Mouse (Mus musculus) frontal cortex, postnatal 36 days (tissue): Measurements from ENCODE around the gene Krt83.
"Not testable (repeated sequence)": the region's sequence is repeated elsewhere in the genome, so short reads cannot be mapped to it uniquely, and the experiment has no call there.

Experiments
- DNase-seq, 2 experiments: peaks; one replicate each; pipeline ENCODE4 v3.0.0; 2022; ENCODE audit warnings: low spot score in 2 of 2

Krt83 gene

DNA sequence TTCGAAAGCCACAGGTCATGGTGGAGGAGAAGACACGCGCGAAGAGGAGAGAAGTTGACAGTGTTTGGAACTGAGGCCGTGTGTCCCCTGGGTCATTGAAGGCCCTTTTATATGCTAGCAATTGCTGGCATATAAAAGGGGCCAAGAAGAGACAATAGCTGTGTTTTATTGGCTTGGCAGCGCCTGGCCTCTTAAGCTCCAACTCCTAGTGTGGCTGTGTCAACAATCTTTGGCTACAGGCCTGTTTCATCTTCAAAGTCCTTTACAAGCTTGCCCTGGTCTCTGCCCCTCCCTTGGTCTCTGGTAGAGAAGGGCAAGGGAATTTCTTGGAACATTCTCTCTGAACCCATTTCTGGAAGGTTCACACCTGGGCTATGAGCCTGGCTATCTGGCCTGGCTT lies at the start of gene Krt83:
Gene Krt83, minus strand, starts transcription at position 82 of the 400 bp plus-strand sequence.
- no peak for DNase-seq

DNA sequence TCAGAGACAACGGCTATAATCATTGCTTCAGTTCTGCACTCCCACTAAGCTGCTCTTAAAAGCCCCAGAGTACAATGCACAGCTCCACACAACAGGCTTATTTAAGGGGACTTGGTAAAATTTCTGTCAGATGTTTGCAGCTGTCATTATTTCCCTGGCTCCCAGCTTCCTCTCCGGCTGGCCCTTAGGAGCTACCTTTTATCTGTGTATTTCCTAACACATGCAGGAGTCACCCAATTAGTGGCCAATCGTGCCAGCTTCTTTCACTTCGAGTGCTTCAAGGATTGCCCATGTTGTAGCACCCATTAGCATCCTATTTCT lies 47.2 kb upstream of the Krt83 start:
- no peak for DNase-seq

DNA sequence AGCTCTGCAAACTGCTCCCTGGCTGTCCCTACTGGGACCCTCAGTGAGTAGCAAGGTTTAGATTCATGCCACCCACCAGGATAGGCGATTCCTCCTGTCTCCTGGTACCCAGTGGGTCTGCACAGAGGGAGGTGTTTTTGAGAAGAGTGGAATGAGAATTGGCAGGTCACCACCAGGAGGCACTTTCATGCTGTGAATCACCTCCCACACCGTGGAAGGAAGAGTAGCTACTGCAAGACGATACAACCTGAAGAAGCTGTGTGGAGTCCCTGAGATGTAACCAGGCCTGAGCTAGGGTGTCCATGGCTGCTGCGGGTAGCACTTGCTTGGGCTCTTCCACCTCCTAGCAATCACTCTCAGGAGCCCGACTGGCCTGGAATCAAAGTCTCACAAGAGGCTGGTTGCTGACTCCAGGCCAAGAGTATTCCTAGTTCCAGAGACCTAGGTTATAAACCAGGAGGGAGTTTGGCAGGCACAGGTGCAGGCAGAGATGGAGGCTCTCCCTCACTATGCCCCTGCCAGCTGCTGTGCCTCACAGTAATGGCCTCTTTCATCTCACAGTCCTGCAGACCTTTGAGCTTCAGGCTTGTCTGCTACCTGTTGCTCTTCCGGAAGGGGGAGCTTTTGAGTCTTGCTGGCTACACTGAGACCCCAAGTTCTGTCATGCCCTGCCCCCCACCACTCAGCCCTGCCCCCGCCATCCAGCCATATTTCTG lies 46.7 kb upstream of the Krt83 start:
- DNase-seq, result no peak

DNA sequence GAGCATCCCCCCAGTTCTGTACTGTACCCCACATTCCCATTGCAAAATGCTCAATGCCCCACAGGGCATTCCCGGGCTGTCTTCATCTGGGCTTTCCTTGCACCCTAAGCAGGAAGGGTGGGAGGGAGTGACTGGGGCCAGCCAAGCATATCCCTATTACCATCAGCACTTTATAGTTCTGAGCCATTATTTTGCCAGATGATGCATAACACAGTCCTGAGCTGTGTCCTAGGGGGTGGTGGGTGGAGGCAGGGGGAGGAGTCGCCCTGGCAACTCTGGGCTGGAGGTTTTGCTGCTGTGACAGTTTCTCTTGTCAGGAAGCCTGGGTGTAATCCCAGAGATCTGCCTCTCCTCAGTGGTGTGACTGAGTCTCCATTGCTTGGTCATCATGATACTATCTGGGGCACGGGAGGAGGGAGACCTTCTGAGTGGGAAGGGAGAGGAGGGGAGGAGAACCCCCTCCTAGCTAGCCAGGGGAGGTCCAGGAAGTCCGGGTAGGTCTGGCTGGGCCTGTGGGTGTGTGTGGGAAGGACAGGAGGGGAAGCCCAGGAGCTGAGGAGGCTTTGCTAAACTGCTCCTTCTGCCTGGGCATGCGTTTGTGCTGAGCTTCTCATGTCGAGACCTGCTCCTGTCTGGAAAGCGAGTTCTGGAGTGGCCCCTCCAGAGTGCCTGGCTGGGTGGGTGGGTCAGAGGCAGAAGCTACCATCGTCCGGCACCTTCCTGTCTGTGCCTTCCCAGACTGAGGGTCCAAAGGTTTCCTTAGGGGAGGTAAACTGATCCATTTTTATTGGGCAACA lies 44.9 kb upstream of the Krt83 start:
- peak; percentile 12 to 26 for DNase-seq

DNA sequence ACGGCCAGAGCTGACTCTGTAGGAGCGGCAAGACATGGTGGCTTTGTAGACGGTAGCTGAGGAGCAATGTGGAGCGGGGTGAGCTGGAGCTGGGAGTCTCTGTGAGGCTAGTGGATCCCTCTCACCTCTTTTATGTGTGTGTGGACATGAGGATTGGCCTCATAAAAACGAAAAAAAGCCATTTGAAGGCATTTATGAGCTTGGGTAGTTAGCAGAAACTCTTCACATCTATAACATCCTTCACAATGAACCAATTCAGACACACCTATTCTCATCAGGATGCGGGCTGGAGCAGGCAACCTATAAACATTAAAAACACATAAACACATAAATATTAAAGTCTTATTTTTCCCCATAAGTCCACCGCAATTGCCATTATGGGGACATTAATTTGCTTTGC lies 41.4 kb upstream of the Krt83 start, which contains the start of gene Krt84:
Gene Krt84, minus strand, starts transcription at position 101 of the 400 bp plus-strand sequence.
- DNase-seq, result no peak

DNA sequence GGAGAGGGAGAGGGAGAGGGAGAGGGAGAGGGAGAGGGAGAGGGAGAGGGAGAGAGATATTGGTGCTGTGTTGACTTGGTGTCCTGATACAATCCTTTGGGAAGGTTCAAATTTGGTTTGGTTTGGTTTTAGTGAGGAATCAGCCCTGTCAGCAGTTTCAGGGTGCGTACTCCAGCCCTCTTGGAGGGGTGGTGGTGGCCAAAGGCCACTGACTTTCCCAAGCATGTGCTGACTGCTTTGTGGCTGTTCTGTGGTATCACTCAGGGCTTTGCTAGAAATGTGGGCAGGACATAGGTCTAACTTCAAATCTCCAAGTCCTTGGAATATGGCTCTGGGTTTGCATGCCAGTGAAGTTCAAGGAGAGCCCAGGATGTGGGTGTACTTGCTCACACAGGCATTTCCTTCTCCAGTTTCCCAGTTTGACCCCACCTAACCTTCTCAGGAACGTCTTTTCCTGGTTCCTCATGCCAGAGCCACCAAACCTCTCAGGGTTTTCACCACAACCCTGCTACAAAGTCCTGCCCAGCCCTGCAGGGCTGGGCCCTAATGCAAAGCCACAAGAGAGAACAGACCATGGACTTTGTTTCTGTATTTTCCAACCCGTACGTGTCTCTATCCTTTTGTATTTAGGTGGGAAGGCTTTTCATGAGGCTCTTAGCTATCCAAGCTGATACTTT lies 31.4 kb upstream of the Krt83 start:
- DNase-seq, result no peak

DNA sequence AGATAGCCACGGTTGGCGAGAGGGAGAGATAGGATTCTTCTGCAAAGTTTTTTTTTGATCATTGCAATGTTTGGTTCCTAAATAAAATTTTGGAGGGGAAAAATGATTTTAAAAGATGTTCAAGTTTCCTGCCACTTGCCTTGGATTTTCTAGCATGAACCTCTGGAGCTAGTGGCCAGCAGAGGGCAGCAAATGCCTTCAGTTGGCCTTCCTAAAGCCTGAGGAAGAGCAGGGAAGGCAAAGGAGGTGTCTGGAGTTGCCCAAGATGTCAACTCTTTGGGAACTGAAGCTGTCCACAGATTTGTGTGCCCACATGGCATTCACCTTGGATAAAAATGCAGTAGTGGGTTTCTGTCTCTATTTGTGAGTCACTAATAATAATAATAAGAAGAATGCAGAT lies 28.5 kb upstream of the Krt83 start:
- DNase-seq, result peak; percentile 76 to 87

DNA sequence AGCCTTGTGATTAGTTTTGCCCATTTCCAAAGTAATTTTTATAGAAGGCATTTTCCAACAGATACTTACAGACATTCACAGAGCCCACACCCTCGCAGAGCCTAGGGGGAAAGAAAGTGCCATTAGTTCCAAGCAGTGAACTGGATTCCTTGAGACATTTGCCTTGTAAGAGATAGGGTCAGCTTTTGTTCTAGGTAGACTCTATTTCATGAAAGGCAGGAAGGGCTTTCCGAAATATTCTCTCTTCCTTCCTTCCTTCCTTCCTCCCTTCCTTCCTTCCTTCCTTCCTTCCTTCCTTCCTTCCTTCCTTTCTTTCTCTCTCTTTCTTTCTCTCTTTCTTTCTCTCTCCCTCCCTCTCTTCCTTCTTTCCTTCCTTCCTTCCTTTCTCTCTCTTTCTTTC lies 25.8 kb upstream of the Krt83 start, which contains the start of gene Gm49425:
Gene Gm49425, minus strand, starts transcription at position 101 of the 400 bp plus-strand sequence.
- DNase-seq, result not testable (repeated sequence)

DNA sequence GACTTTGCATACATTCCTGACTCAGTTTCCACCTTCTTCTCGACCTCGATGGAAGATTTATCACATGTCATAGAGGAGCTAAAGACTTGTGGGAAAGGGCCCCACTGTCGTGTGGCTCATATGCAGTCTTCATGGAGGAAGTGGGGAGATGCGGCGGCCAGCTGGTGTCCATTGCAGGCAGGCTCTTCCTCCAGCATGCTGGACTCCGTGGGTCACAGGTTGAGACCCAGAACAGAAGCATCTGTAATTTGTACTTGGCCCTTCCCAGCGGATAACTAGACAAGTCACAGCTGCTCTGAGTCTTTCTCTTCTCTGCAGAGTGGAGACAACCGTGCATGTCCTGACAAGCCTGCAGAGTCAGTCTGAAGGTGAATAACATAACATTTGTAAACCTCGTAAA lies 16.9 kb upstream of the Krt83 start:
- no peak for DNase-seq

DNA sequence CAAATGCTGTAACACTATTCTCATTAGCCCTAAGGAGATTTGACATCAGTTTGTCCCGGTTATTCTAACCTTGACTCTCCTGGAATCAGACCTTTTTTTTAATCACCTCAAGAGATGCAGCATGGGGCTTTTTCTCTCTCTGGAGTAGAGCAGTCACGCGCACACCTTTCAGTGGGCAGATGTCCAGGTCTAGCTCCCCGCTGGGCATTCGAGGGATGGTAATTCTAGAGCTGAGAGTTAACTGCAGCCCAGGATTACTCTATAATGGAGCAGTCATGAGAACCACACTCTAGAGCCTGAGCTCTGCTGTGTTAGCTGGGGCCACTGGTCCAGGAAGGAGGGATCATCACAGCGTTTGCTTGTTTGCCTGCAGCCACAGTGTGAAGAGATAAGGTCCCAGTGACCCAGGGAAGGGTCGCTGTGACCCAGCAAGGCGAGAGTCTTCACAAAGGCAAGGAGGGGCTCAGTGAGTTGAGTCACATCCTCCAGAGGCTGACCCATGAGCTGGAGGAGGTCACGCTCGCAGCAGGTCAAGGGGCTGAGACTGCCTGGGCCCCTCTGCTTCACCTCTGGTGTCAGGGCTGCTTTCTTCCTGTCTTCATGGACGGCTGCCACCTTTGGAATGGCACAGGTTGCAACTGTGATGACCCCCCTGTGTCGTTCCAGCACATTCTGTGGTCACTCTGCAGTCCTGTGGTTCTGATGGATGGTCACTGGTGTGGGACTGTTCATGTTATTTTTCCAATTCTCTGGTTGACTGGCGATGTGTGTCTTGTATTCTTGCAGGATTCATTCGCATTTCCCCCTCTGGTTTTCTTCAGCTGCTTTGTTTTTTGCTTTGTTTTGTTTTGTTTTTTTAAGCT lies 15.8 kb upstream of the Krt83 start:
- no peak for DNase-seq

DNA sequence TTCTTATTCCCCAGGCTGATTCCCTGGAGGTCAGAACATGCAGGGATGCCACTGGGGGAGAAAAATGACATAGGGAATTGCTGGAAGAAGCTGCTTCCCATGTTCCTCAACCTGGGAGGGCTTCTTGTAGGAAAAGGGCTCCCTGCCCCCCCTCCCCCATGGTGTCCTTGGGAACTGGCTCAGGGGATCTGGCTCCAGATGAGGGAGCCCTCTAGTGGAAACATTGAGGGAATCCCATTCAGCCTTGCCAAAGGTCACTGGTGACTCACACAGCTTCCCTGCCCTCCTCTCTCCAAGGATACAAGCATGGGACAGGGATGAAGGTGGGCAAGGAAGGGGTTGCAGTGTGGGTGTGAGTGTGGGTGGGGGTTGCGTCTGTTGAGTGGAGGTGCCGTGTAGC lies 5.9 kb upstream of the Krt83 start:
- DNase-seq, result peak in 1 of 2 experiments; percentile 11

DNA sequence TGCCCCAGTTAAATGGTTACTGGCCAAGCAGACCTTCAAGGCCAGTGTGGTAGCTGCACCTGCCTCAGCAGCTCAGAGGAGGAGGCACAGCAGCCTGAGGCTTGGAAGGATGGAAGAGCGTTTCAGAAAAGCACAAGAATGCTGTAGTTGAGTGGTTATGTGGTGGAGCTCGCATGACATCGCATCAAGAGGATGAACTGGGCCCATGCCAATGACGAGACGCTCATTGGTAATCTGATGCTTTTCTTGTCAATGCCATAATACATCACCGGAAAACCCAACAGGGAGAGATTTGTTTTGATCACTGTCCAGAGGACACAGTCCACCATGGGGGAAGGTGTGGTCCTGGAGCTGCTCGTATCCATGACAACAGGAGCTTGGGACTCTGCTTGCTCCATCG lies 4.0 kb upstream of the Krt83 start:
- no peak for DNase-seq

DNA sequence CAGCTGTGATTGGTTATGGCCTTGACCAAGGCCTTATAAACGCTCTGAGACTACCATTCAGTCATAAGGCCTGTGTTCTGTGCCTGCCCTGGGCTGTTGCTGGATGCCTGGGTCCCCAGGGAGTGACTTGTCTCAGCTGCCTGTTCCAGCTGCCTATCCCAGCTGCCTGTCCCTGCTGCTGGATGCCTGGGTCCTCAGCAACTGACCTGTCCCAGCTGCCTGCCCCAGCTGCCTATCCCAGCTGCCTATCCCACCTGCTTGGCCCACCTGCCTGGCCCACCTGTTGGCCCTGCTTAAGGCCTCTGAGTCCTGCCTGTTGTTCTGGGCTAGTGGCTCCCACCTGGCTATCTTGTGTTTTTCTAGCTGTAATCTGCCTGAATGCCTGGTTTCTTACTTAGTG lies 2.9 kb upstream of the Krt83 start:
- no peak for DNase-seq

DNA sequence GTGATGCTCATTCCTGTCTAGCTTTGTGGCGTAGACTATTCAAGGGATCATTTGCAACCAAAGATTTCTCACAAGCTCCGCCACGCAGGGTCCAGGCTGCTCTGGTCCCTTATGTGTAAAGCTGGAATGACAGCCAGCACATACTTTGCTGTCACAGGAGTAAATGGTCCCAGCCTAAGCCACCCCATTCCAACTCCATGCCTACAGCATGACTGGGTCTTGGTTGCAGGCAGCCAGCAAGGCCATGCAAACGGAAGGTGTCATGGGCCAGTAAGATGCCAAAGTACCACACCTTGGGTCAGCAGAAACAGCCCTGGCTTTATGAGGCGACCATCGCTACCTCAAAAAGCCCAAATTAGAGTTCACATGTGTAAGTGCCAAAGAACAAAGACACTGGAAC lies 2.4 kb upstream of the Krt83 start:
- DNase-seq, result no peak

DNA sequence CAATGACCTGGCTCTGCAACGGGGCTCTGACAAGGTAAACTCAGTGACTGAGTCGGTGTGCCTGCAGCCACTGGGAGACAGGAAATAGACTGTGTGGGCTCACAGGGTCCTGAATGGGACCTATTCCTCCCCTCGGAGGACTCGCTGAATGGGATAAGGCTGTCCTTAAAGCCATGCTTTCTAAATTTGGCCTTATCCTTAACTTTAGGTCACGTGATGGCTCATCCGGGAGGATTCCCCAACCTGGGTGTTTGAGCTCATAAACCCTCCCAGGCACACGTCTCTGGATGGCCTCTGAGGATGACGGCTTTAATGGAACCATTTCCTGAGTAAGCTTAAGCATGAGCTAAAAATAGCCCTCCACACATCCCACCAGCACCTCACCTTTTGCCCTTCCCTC lies 1.4 kb upstream of the Krt83 start:
- no peak for DNase-seq

DNA sequence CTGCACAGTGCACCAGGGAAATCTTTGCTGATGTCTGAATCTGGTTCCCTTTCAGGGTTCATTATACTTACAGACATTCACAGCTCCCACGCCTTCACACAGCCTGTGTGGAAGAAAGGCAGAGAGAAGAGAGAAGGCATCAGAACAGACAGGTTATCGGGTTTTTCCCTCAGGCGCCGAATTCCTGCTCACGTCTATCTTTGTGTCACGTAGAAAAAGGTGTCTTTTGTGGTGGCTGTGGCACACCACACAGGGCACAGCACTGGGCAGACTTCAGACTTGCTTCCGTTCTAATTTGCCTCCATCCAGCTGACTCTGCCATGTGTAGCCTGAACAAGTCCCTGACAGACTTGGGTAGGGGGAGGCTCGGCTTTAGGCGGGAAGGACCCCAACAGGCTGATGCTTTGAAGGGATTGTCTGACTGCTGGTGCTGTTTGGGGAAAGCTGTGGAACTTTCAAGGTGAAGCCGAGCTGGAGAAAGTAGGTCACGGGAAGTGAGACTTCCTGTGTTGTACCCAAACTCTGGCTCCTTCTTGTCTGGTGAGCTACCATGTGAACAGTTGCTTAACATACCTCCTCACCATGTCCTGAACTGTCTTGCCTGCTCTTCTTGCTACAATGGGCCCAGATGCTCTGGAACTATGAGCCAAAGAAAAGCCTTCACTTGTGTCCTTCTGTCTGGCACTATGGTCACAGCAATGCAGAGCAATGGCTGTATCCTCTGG lies 5.2 kb downstream of the Krt83 start:
- DNase-seq, result peak; percentile 48 to 60

DNA sequence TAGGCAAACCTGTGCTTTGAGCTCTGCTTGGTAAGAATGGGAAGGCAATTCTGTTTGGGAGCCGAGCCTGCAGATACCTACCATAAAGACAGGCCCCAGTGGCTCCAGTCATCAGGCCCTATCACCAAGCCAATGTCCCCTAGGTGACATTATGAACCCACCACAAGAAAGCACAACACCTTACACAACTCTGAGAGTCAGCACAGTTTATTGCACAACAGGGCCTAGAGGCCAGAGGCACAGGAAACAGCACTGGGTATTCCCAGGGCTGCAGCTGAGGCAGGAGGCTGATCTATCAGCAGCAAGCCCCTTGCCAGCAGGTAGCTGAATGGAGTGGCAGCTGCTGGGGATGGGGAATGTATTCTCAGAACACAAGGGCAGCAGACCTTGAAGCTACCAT lies 6.4 kb downstream of the Krt83 start:
- no peak for DNase-seq

DNA sequence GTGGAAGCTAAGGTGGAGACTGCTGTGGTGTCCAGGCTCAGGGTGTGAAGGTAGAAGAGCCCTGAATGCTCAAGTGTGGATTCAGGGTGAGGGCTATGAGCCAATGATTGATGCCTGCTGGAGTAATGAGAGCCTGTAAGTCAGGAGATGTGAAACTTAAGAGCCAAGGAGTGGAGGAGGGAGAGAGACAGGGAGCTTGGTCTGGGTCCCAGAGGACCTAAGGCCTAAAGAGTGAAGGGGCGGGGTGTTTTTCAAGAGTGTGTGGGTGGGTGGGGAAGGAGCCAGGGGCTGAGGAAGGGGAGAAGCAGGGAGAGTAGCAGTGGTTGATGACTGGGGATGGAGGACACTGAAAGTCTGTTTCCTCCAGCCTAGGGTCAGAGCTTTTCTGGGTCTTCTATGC lies 7.7 kb downstream of the Krt83 start:
- no peak for DNase-seq

DNA sequence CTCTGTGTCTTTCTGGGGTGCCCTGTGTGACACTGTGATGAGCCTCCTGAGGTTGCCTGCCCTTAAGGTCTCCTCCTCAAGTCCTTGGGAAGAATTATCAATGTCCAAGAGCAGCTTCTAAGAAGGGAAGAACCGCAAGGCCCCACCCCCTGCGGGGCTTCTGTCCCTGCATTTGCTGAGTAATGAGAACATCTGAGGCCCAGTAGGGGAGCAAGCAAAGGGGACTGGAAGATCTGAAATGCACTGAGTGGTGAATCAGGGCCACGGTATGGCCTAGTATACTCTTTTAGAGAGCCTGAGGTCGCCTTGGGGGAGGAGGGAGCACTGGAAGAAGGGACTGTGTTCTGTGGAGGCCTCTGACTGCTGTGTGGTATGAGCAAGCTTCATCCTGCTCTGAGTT lies 9.3 kb downstream of the Krt83 start:
- no peak for DNase-seq

DNA sequence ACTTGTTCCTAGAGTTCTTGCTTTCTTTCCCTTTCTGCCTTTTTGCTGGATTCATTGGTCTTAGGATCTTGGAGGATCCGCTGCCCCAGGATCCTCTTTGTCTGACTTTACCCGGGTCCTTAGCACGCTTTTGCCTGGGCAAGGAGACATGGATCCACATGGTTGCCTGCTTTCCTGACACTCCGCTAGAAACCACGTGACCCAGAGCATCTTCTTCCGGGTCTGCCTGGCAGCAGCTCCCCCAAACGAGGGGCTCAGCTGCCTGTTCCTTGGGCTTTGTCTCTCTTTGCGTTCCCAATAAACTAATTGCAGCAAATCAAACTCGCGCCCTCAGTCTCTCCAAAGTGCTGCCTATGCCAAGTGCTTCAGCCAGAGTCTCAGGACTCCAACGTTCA lies 11.6 kb downstream of the Krt83 start:
- no peak for DNase-seq

DNA sequence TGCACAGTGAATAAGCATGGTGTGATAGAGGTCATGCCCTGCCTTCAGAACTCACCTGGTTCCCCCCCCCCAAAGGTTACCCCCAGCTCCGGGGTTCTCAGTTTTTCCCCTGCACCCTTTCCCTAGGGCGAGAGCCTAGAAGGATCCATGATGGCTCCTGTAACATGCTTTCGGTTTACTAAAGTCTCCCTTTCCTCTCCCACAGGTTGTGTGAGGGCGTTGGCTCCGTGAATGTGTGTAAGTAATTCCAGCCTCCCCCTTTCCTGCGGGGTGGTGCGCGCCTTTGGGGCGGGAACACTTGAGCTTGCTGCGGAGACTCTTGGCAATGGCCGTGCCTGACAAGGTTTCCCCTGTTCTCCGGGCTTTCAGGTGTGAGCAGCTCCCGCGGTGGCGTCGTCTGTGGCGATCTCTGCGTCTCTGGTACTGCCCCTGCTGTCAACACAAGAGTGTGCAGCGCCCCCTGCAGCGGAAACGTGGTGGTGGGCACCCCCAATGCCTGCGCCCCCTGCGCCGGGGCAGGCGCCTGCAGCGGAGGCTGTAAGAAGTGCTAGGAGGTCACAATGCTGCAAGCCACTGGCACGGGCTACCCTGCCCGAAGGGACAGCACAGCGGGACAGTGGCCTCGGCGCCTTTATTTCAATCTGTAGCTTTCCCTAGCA lies 12.2 kb downstream of the Krt83 start:
- peak; percentile 24 to 44 for DNase-seq
